Comparison of ENCODE assay signal across 8 mouse cellular contexts in genomic region chr11:38543893-38544292, GRCm38 (mm10).
DNase-seq lines count a peak whose midpoint lies in the region; ATAC-seq and TF ChIP-seq lines count a peak whose summit lies in the region.

No protein-coding gene starts in this region.

- WGBS in kidney, embryonic 15.5 days = 8% methylated on average over 8 of the region's 8 CpGs
- 13% methylated on average over 8 of the region's 8 CpGs for WGBS in liver, adult 2 months

- no peaks in the 10 kb centered on the region for H3K4me1 ChIP-seq in kidney, embryonic 15.5 days
- H3K4me1 ChIP-seq in liver, adult 2 months (ENCODE audit: control insufficient read depth, insufficient read depth, low read length) = no peaks in the 10 kb centered on the region

- H3K9ac ChIP-seq in kidney, embryonic 15.5 days = no peak overlapping the region
- no peak overlapping the region for H3K9ac ChIP-seq in liver, adult 2 months (ENCODE audit: low read depth, low read length)

- peak; percentile 23; the same call in 1 of the 2 replicates for TF ChIP-seq CTCF in liver, adult 2 months (IDR thresholded peaks at IDR 0.05; ENCODE audit: low read depth, low read length)

- H3K27me3 ChIP-seq in kidney, embryonic 15.5 days = no peaks in the 10 kb centered on the region
- H3K27me3 ChIP-seq in liver, adult 2 months (ENCODE audit: control insufficient read depth, insufficient read depth, low read length) = no peaks in the 10 kb centered on the region

- peak; percentile 15 for DNase-seq in kidney, postnatal 10 days
- DNase-seq in Muller cell, postnatal 12 days (ENCODE audit: inconsistent ontology term) = peak; percentile 51
- peak; percentile 13 for DNase-seq in embryo, embryonic 11.5 days (ENCODE audit: low read depth, low spot score)
- peak; percentile 20 for DNase-seq in liver, adult 2 months (ENCODE audit: extremely low read depth, low read depth, low spot score)
- DNase-seq in thymus, postnatal 25 days = no peak
- DNase-seq in testis, postnatal 14 days (ENCODE audit: low spot score) = no peak
- no peak for DNase-seq in B cell, adult 2 months

- H3K9me3 ChIP-seq in kidney, embryonic 15.5 days (replicated peaks) = no peaks in the 10 kb centered on the region

- no peaks in the 10 kb centered on the region for H3K36me3 ChIP-seq in kidney, embryonic 15.5 days
- no peaks in the 10 kb centered on the region for H3K36me3 ChIP-seq in liver, adult 2 months (ENCODE audit: control insufficient read depth, insufficient read depth, low read length)

- H3K27ac ChIP-seq in kidney, embryonic 15.5 days = no peak overlapping the region
- H3K27ac ChIP-seq in liver, adult 2 months (replicated peaks; ENCODE audit: insufficient read depth, low read depth, low read length) = no peak overlapping the region

- H3K4me3 ChIP-seq in kidney, embryonic 15.5 days (replicated peaks) = no peak overlapping the region
- no peak overlapping the region for H3K4me3 ChIP-seq in liver, adult 2 months (ENCODE audit: insufficient read depth, low read depth, low read length)

- no peaks in the 10 kb centered on the region for H3K79me2 ChIP-seq in liver, adult 2 months (ENCODE audit: control insufficient read depth, insufficient read depth, low read length)

- no peak for TF ChIP-seq POLR2A in liver, adult 2 months (IDR thresholded peaks at IDR 0.05; ENCODE audit: extremely low read depth, insufficient read depth, low read length)

- ATAC-seq in kidney, embryonic 15.5 days (replicated peaks; ENCODE audit: low FRiP score) = no peak

- H3K4me2 ChIP-seq in kidney, embryonic 15.5 days = no peak overlapping the region

Comparison
In these comparisons a context has a peak if more than half of its experiments do, and no peak if none do; other contexts are left out.
1. DNase-seq: peak in kidney, postnatal 10 days (single experiment), Muller cell, postnatal 12 days (single experiment), embryo, embryonic 11.5 days (single experiment) and liver, adult 2 months (single experiment); none in thymus, postnatal 25 days (single experiment), testis, postnatal 14 days (single experiment) and B cell, adult 2 months (0 of 2).